Mouse (Mus musculus) hindbrain, embryonic 13.5 days (tissue): ENCODE results near the gene Brd4. TPM values are rescaled to one million over a fixed set of nuclear protein-coding genes. Genes with fewer than 3 reads are reported as not detected.

Experiments used
- ATAC-seq: fragments of 200-750 bp; cut with Nextera tagmentation; 2 replicates; pipeline ENCODE4 v1.8.0; 2017; ENCODE audit warnings: moderate TSS enrichment; ENCODE audit not compliant: low FRiP score
- H3K27ac ChIP-seq: fragments of 300-500 bp; sonication (generic); 2 replicates; pipeline ENCODE4 v1.5.1; 2015; ENCODE audit warnings: inconsistent platforms, mild to moderate bottlenecking, moderate library complexity
- H3K27me3 ChIP-seq: fragments of 300-500 bp; sonication (generic); 2 replicates; pipeline ENCODE4 v1.6.1; 2015; ENCODE audit warnings: mild to moderate bottlenecking, inconsistent platforms
- H3K36me3 ChIP-seq: fragments of 300-500 bp; sonication (generic); 2 replicates; pipeline ENCODE4 v1.6.1; 2015; ENCODE audit warnings: mild to moderate bottlenecking, inconsistent platforms
- H3K4me1 ChIP-seq: fragments of 300-500 bp; sonication (generic); replicated peaks from 2 replicates; pipeline ENCODE4 v1.6.1; 2015; ENCODE audit warnings: inconsistent platforms
- H3K4me2 ChIP-seq: fragments of 300-500 bp; sonication (generic); 2 replicates; pipeline ENCODE4 v1.6.1; 2015; ENCODE audit warnings: inconsistent platforms, mild to moderate bottlenecking, moderate library complexity
- H3K4me3 ChIP-seq: fragments of 300-500 bp; sonication (generic); 2 replicates; pipeline ENCODE4 v1.5.1; 2015; ENCODE audit warnings: mild to moderate bottlenecking, inconsistent platforms
- H3K9ac ChIP-seq: fragments of 300-500 bp; sonication (generic); 2 replicates; pipeline ENCODE4 v1.6.1; 2015; ENCODE audit warnings: mild to moderate bottlenecking, inconsistent platforms
- H3K9me3 ChIP-seq: fragments of 300-500 bp; sonication (generic); 2 replicates; pipeline ENCODE4 v1.6.1; 2016; ENCODE audit warnings: inconsistent platforms
- WGBS: fragments of 180-500 bp; shearing (Covaris S2); methylation state at CpG from one replicate; pipeline ENCODE4 v1.1.7; 2015; 5-methylcytosine and 5-hydroxymethylcytosine counted together
- polyA plus RNA-seq: library from polyadenylated mRNA; unstranded; fragments of >200 nt; fragmentation: Nextera tagmentation; extraction: Ambion mirVana; gene quantifications from 2 replicates; pipeline ENCODE4 v1.2.1, GENCODE M21; 2015

The Brd4 gene
- polyA plus RNA-seq, 1 experiment from 2014 or later, result 83.9 TPM

DNA sequence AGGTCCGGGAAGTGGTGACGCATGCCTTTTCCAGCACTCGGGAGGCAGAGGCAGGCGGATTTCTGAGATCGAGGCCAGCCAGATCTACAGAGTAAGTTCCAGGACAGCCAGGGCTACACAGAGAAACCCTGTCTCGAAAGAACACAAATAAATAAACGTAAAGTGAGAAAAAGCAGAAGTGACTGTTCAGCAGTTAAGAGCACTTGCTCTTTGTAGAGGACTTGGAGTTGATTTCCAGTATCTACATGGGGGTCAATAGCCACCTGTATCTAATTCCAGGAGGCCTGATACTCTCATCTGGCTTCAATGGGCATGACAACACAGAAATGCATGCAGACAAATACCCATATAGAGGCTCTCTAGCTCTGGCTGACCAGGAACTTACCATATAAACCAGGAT, 15.4 kb downstream of the Brd4 start:
- Histone ChIP-seq H3K36me3 (no peaks in the 10 kb centered on the region), H3K27me3 (no peaks in the 10 kb centered on the region), H3K4me2 (no peak overlapping the region), H3K27ac (no peak overlapping the region), H3K4me1 (no peaks in the 10 kb centered on the region), H3K9ac (no peak overlapping the region), H3K9me3 (no peaks in the 10 kb centered on the region), H3K4me3 (no peak overlapping the region)
- WGBS, result 97% methylated on average over 7 of the region's 7 CpGs
- ATAC-seq, result no peak

DNA sequence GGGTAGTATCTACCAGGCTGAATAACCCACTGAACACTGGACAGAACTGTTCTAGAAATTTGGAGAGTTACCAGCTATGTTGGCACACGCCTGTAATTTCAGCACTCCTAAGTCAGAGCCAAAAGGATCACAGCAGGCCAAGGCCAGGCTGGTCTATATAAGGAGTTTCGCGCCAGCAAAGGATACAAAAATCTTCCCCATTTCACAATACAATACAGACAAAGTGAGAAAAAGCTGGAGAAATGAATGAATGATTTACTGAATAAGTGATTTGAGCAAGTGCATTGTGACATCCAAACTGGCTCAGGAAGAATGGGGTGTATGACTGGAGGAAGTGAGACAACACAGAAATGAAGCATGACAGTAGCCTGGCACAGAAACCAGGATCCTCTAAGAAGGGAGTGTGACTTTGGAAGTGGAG, 16.0 kb downstream of the Brd4 start:
- H3K9me3 ChIP-seq, result no peaks in the 10 kb centered on the region
- no peak for ATAC-seq

DNA sequence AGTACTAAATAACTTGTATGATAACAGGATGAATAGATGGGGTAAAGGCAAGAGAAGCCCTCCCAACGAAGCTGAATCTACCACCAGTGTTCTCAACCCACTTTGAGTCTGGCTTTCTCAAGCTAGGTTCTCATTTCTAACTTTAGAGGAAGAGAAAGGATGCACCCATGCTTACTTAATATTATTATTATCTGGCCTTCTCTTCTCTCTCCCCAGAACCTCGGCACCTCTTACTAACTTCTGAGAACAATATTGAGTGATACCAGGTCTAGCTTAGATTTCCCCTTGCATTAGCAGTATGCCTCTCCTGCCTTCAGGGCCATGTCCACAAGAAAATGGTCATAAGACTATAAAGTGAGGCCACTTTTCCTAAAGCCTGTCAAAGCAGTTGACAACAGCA, 16.4 kb downstream of the Brd4 start:
- H3K9me3 ChIP-seq, result no peaks in the 10 kb centered on the region
- no peaks in the 10 kb centered on the region for H3K36me3 ChIP-seq
- no peak overlapping the region for H3K4me3 ChIP-seq
- no peak overlapping the region for H3K9ac ChIP-seq
- H3K27me3 ChIP-seq, result no peaks in the 10 kb centered on the region
- peaks cover 3% of the 10 kb centered on the region; the same call in 1 of the 2 replicates for H3K4me1 ChIP-seq
- H3K27ac ChIP-seq, result no peak overlapping the region
- H3K4me2 ChIP-seq, result no peak overlapping the region
- 47% methylated on average over 2 of the region's 2 CpGs for WGBS
- ATAC-seq, result no peak

More for the DNA sequence above, 16.0 kb downstream of the Brd4 start:
- Histone ChIP-seq H3K4me2 (no peak overlapping the region), H3K9ac (no peak overlapping the region), H3K4me3 (no peak overlapping the region), H3K36me3 (no peaks in the 10 kb centered on the region), H3K27ac (no peak overlapping the region), H3K27me3 (no peaks in the 10 kb centered on the region), H3K4me1 (0 out of 2 replicates have a peak, but pooled peaks cover 2% of the 10 kb centered on the region)
- 88% methylated on average over 3 of the region's 3 CpGs for WGBS

DNA sequence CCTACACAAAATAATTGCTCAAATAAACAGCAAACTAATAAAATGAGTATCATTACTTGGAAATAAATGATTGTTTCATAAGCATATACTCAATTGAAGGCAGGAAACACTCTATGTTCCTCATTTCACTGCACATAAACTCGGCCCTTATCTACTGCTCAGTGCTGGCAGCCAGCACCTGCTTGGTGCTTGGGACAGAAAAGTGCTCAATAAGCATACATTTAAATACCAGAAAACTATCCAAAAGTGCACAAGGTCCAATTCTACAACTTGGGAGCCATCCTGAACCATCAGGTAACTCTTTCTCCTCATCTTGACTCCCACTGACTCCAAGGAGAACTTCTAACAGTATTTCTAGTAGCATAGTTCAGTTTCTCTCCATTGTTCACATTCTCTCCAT, 16.9 kb downstream of the Brd4 start:
- peaks cover 7% of the 10 kb centered on the region; the same call in 1 of the 2 replicates for H3K4me1 ChIP-seq
- no peaks in the 10 kb centered on the region for H3K27me3 ChIP-seq
- 94% methylated on average over 1 of the region's 1 CpGs for WGBS
- no peak for ATAC-seq
- no peaks in the 10 kb centered on the region for H3K9me3 ChIP-seq
- no peaks in the 10 kb centered on the region for H3K36me3 ChIP-seq
- no peak overlapping the region for H3K9ac ChIP-seq
- no peak overlapping the region for H3K4me3 ChIP-seq
- no peak overlapping the region for H3K27ac ChIP-seq
- no peak overlapping the region for H3K4me2 ChIP-seq

DNA sequence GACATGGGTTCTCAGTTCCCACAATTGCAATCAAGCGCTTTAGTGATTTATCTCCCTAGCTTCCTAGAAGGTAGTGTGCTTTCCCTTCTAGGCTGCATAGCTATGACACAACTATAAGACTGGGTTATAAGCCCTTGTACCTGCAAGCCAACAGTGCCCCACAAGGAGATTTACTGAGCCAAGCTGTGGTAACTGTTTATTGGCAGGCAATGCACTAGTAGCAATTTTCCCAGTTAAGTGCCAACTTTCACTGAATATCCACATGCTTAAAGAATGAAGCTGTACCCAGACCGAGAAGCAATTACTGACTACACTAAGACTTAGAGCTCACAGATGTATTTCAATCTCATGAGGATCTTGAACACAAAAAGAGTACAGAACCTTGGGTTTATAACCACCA, 20.9 kb downstream of the Brd4 start:
- Histone ChIP-seq H3K9me3 (no peaks in the 10 kb centered on the region), H3K27me3 (no peaks in the 10 kb centered on the region), H3K36me3 (no peaks in the 10 kb centered on the region), H3K4me1 (peaks cover 7% of the 10 kb centered on the region; the same call in 1 of the 2 replicates), H3K9ac (no peak overlapping the region), H3K27ac (no peak overlapping the region), H3K4me2 (no peak overlapping the region), H3K4me3 (no peak overlapping the region)
- no peak for ATAC-seq
- WGBS, result 91% methylated on average over 2 of the region's 2 CpGs

DNA sequence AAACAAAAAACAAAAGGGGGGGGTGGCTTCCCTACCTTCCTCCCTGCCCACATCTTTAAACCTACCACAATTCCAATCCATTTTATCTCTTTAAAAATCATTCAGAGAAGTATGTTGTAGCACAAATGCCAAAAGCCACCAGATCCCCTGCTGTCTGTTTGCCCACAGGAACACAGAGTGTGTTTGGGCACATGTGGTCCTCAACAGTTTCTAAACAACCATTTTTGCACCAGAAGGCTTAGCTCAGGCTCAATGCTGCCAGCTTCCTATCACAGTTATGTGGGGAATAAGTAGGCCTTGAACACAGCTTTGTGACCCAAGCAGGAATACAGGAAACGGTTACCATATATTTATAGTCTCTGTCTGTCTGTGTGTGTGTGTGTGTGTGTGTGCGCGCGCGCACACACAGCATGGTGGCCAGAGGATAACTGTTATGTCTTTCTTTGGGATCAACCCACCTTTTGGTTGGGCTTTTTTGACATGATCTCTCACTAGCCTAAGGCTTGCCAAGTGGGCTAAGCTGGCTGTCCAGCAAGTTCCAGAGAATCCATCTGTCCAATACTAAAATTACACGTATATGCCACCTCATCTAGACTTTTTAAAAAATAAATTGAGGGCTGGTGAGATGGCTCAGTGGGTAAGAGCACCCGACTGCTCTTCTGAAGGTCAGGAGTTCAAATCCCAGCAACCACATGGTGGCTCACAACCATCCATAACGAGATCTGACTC, 21.5 kb downstream of the Brd4 start:
- no peaks in the 10 kb centered on the region for H3K36me3 ChIP-seq
- peaks cover 14% of the 10 kb centered on the region for H3K4me1 ChIP-seq
- no peaks in the 10 kb centered on the region for H3K27me3 ChIP-seq
- WGBS, result 93% methylated on average over 8 of the region's 8 CpGs
- H3K4me2 ChIP-seq, result no peak overlapping the region
- no peak for ATAC-seq
- H3K9ac ChIP-seq, result no peak overlapping the region
- H3K9me3 ChIP-seq, result no peaks in the 10 kb centered on the region
- H3K4me3 ChIP-seq, result no peak overlapping the region
- H3K27ac ChIP-seq, result no peak overlapping the region

DNA sequence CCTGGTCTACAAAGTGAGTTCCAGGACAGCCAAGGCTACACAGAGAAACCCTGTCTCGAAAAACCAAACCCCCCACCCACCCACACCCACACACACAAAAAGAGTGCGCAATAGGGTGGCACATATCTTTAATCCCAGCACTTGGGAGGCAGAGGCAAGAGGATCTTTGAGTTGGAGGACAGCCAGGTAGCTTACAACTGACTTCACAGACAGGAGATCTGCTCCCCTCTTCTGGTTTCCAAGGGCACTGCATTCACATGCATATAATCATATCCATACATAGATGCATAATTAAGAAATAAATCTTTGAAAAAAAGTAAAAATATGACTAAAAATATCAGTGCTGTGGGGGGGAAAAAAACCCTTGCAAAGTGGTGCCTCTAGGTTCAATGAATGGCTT, 25.7 kb downstream of the Brd4 start:
- H3K27ac ChIP-seq, result no peak overlapping the region
- H3K4me1 ChIP-seq, result peaks cover 22% of the 10 kb centered on the region
- no peak overlapping the region for H3K4me3 ChIP-seq
- H3K9ac ChIP-seq, result no peak overlapping the region
- no peaks in the 10 kb centered on the region for H3K27me3 ChIP-seq
- ATAC-seq, result no peak
- 96% methylated on average over 2 of the region's 2 CpGs for WGBS
- H3K36me3 ChIP-seq, result no peaks in the 10 kb centered on the region
- H3K4me2 ChIP-seq, result no peak overlapping the region
- H3K9me3 ChIP-seq, result no peaks in the 10 kb centered on the region

DNA sequence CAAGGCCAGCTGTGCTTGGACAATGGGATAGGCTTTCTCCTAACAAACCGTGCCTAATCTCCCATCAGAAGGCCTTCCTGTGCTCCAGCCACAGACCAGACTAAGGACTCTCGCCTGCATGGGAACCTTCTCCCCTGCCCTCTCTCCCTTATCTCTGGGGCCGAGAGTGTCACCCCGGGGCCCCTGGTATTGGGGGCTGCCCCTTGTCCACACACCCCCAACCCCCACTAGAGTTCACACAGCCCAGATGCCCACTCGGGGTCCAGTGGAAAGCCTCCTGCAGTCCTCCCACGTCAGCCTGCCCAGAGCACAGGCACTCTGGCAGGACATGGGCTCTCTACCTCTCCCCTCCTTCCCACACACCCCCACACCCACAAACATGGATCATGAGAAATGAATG, 26.6 kb downstream of the Brd4 start:
- peaks cover 17% of the 10 kb centered on the region for H3K4me1 ChIP-seq
- H3K27ac ChIP-seq, result no peak overlapping the region
- H3K9me3 ChIP-seq, result no peaks in the 10 kb centered on the region
- no peak for ATAC-seq
- H3K36me3 ChIP-seq, result no peaks in the 10 kb centered on the region
- H3K4me3 ChIP-seq, result no peak overlapping the region
- H3K4me2 ChIP-seq, result no peak overlapping the region
- 59% methylated on average over 6 of the region's 6 CpGs for WGBS
- no peaks in the 10 kb centered on the region for H3K27me3 ChIP-seq
- no peak overlapping the region for H3K9ac ChIP-seq

DNA sequence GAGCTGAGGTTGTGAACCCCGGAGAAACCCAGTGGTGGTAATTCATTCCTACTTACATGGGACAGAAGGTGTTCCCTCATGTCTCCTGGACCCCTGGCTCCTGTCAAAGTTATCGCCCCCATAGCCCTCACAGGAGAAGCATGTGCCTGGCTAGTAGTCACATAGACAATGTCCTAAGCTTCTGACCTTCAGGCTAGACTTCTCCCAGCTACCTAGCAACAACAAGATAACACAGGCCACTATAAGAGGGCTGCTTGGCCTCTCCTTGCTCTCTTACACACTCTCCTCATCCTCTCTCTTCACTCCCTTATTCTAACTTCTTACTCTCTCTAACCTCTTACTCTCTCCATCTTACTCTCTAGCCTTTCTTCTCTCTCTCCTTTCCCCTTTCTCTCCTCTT, 27.1 kb downstream of the Brd4 start:
- Histone ChIP-seq H3K27me3 (no peaks in the 10 kb centered on the region), H3K4me1 (peaks cover 15% of the 10 kb centered on the region), H3K4me2 (no peak overlapping the region), H3K27ac (no peak overlapping the region), H3K36me3 (peaks cover 2% of the 10 kb centered on the region; the same call in 1 of the 2 replicates), H3K9ac (no peak overlapping the region), H3K9me3 (no peaks in the 10 kb centered on the region), H3K4me3 (no peak overlapping the region)
- 94% methylated on average over 2 of the region's 2 CpGs for WGBS
- ATAC-seq, result no peak

DNA sequence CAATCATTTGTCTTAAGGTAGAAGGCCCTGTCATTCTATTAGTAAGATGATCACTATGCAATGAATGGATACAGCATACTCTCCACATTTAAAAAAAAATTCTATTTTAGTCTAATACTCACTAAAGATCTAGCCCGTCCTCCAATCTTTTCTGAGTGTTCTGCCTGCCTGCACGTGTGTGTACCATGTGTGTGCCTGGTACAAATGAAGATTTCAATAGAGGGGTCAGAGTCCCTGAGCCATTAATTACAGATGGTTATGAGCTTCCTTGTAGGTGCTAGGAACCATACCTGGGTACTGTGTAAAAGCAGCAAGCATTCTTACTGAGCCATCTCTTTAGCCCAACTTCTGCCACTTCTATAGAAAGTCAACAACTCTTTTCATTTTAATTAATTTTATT, 27.6 kb downstream of the Brd4 start:
- H3K4me3 ChIP-seq, result no peak overlapping the region
- H3K4me1 ChIP-seq, result peaks cover 15% of the 10 kb centered on the region
- ATAC-seq, result no peak
- H3K4me2 ChIP-seq, result no peak overlapping the region
- H3K27me3 ChIP-seq, result no peaks in the 10 kb centered on the region
- peaks cover 3% of the 10 kb centered on the region; the same call in 1 of the 2 replicates for H3K36me3 ChIP-seq
- H3K9me3 ChIP-seq, result no peaks in the 10 kb centered on the region
- H3K9ac ChIP-seq, result no peak overlapping the region
- no peak overlapping the region for H3K27ac ChIP-seq
- whole genome bisulfite sequencing, result 83% methylated on average over 2 of the region's 2 CpGs

DNA sequence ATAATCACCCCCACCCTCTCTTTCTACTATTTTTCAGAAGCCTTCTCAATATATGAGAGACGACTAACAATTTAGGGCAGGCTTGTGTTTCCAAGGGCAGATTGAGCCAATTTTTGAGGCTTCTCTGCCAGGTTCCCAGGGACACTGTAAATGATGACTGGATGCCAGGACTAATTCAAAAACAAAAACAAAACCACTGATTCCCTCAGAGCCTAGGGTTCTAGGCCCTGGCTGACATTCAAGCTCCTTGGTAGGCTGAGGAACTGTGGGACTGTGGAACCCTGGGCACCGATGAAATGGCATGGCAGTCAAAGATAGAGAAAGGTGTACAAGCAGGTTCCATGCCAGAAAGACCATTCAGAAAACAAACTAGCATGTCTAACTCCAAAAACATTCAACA, 31.3 kb downstream of the Brd4 start:
- peaks cover 3% of the 10 kb centered on the region; the same call in 1 of the 2 replicates for H3K36me3 ChIP-seq
- no peaks in the 10 kb centered on the region for H3K9me3 ChIP-seq
- H3K4me3 ChIP-seq, result no peak overlapping the region
- no peak overlapping the region for H3K9ac ChIP-seq
- WGBS, result 97% methylated on average over 2 of the region's 2 CpGs
- no peaks in the 10 kb centered on the region for H3K27me3 ChIP-seq
- H3K27ac ChIP-seq, result no peak overlapping the region
- no peak overlapping the region for H3K4me2 ChIP-seq
- H3K4me1 ChIP-seq, result peaks cover 11% of the 10 kb centered on the region
- no peak for ATAC-seq

DNA sequence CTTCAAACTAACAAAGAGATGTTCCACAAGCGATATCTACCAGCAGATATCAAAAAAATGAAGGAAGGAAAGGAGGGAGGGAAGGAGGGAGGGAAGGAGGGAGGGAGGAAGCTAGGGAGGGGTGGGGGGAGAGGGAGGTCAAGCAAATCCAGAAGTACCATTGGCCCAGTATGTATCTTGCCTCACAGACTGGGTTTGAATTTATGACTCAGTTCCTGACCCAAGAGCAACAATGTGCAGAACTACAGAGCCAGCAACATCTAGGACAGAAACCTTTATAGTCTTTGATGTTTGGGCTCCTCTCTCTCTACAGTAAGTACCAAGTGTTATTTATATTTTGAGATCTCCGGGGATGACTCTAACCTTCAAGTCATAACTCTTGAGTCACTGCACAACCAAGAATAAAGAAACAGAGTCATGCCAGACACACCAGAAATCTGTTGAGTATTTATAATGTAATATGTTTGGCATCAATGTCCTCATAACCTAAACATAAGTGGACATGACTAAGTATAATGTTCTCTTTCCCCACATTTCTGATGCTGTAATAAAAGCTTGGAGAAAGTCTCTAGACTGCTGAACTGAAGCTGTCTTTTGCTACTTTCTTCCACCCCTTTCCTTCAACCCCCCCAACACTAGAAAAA, 32.6 kb downstream of the Brd4 start:
- H3K9me3 ChIP-seq, result no peaks in the 10 kb centered on the region
- no peak for ATAC-seq
- no peak overlapping the region for H3K4me2 ChIP-seq
- no peak overlapping the region for H3K9ac ChIP-seq
- H3K4me3 ChIP-seq, result no peak overlapping the region
- H3K4me1 ChIP-seq, result no peaks in the 10 kb centered on the region
- 97% methylated on average over 2 of the region's 2 CpGs for WGBS
- H3K27me3 ChIP-seq, result no peaks in the 10 kb centered on the region
- H3K27ac ChIP-seq, result no peak overlapping the region
- H3K36me3 ChIP-seq, result peaks cover 3% of the 10 kb centered on the region; the same call in 1 of the 2 replicates

DNA sequence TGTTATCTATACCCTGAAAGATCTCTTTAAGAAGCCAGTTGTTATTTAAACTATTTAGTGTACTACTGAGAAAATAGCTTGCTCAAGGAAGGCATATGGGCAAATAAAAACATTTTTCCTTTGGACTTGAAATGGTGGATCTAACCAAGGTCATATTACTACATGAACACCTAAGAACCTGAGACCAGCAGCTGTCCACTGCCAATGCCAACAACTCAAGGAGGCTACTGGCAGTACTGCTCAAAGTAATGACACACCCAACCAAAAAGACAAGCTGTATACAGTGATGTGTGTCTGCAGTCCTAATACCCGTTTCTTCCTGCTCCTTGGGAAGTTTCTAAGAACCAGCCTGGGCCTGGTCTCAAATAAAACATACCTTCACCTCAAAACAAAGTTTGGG, 34.5 kb downstream of the Brd4 start:
- 95% methylated on average over 1 of the region's 1 CpGs for WGBS
- H3K9ac ChIP-seq, result no peak overlapping the region
- ATAC-seq, result no peak

More for the DNA sequence above, 34.5 kb downstream of the Brd4 start:
- Histone ChIP-seq H3K9me3 (no peaks in the 10 kb centered on the region), H3K4me3 (no peak overlapping the region), H3K4me2 (no peak overlapping the region), H3K4me1 (0 out of 2 replicates have a peak, but pooled peaks cover 3% of the 10 kb centered on the region), H3K36me3 (peaks cover 3% of the 10 kb centered on the region; the same call in 1 of the 2 replicates), H3K27ac (no peak overlapping the region), H3K27me3 (no peaks in the 10 kb centered on the region)
